10 mouse cellular contexts compared by ENCODE assay signal in the genomic region with DNA sequence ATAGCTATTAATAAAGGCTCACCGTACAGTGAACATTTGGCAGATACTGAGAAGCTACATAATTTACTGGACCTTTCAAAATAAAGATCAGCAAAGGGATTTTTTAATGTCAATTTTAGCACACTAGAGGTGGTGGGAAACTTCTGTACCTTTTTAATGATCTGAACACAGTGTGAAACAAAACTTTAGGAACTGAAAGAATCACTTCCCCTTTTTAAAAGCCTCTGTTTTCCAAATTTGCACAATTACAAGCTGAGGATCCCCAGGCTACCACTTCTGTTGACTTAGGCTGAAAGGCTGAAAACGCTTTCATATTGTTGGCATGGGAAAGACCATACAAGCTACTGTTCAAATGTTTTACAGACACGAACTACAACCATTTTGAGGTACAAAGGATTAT. TPM values are rescaled to one million over a fixed set of nuclear protein-coding genes. Genes with fewer than 3 reads are reported as not detected.
DNase-seq lines count a peak whose midpoint lies in the region; ATAC-seq and TF ChIP-seq lines count a peak whose summit lies in the region.
"Had no signal": no experiment of that assay in that cellular context is flagged by ENCODE, and none has a peak within 500 bp of the region (broad histone marks: within the 10 kb centered on the region; RNA-seq: fewer than 3 reads in every experiment).

No protein-coding gene starts in this region.

- no peak overlapping the region for H3K4me2 ChIP-seq in hindbrain, embryonic 11.5 days (replicated peaks; ENCODE audit: low read depth, low read length)
- H3K4me2 ChIP-seq in hindbrain, embryonic 12.5 days (replicated peaks): peak overlapping the region; percentile 87; the same call in 1 of the 2 replicates

- TF ChIP-seq RAD21 in MEL (IDR thresholded peaks at IDR 0.05; ENCODE audit: low read depth, low read length): no peak

- H3K4me1 ChIP-seq in hindbrain, embryonic 10.5 days (replicated peaks): peaks cover 8% of the 10 kb centered on the region
- H3K4me1 ChIP-seq in hindbrain, embryonic 11.5 days (replicated peaks; ENCODE audit: control insufficient read depth, insufficient read depth, low read length): no peaks in the 10 kb centered on the region
- H3K4me1 ChIP-seq in MEL (ENCODE audit: control insufficient read depth in 1 of 2, insufficient read depth in 2 of 2, low read length in 2 of 2): peaks cover 0 to 6% of the 10 kb centered on the region in 2 experiments; a peak in 2 of 4 replicates
- peaks cover 2% of the 10 kb centered on the region; the same call in 1 of the 2 replicates for H3K4me1 ChIP-seq in hindbrain, embryonic 12.5 days
- H3K4me1 ChIP-seq in thymus, adult 2 months (replicated peaks; ENCODE audit: control insufficient read depth, insufficient read depth, low read length): peaks cover 4% of the 10 kb centered on the region; the same call in 1 of the 2 replicates

- no peak for DNase-seq in hindbrain, embryonic 10.5 days (ENCODE audit: low spot score)
- no peak for DNase-seq in hindbrain, embryonic 11.5 days (ENCODE audit: low spot score)
- DNase-seq in MEL (ENCODE audit: low read depth, low spot score): peak; percentile 69
- DNase-seq in lung, postnatal 25 days (ENCODE audit: low spot score): peak; percentile 31
- no peak for DNase-seq in thymus, adult 2 months
- DNase-seq in frontal cortex, postnatal 36 days (ENCODE audit: low spot score in 2 of 2): no peak
- DNase-seq in testis, postnatal 14 days (ENCODE audit: low spot score): no peak
- DNase-seq: cerebellum, adult 18-20 months; kidney, adult 8-10 months had no signal

- H3K79me2 ChIP-seq in MEL (ENCODE audit: control insufficient read depth, insufficient read depth, low read length, poor library complexity): peaks cover 3% of the 10 kb centered on the region

- H3K36me3 ChIP-seq in hindbrain, embryonic 10.5 days: no peaks in the 10 kb centered on the region
- no peaks in the 10 kb centered on the region for H3K36me3 ChIP-seq in hindbrain, embryonic 11.5 days (ENCODE audit: control insufficient read depth, insufficient read depth, low read length)
- peaks cover 0 to 6% of the 10 kb centered on the region in 2 experiments; a peak in 2 of 4 replicates for H3K36me3 ChIP-seq in MEL (ENCODE audit: control insufficient read depth in 1 of 2, insufficient read depth in 2 of 2, low read length in 2 of 2)
- H3K36me3 ChIP-seq in hindbrain, embryonic 12.5 days: no peaks in the 10 kb centered on the region
- H3K36me3 ChIP-seq in thymus, adult 2 months (ENCODE audit: control insufficient read depth, insufficient read depth, low read length): no peaks in the 10 kb centered on the region

- H3K4me3 ChIP-seq in hindbrain, embryonic 10.5 days: peak overlapping the region; percentile 73; the same call in 1 of the 2 replicates
- no peak overlapping the region for H3K4me3 ChIP-seq in hindbrain, embryonic 11.5 days (ENCODE audit: low read depth, low read length)
- peak overlapping the region in 1 of 2 experiments; percentile 59; a peak in 2 of 4 replicates for H3K4me3 ChIP-seq in MEL (ENCODE audit: control insufficient read depth in 1 of 2, insufficient read depth in 1 of 2, low read depth in 2 of 2, low read length in 2 of 2)
- no peak overlapping the region for H3K4me3 ChIP-seq in hindbrain, embryonic 12.5 days
- no peak overlapping the region for H3K4me3 ChIP-seq in thymus, adult 2 months (ENCODE audit: control insufficient read depth, insufficient read depth, low read length)

- TF ChIP-seq CTCF in MEL (IDR thresholded peaks at IDR 0.05 in 2 of 3, conservative IDR thresholded peaks at IDR 0.05 in 1 of 3; ENCODE audit: control insufficient read depth in 1 of 3, insufficient read depth in 1 of 3, low read depth in 2 of 3, low read length in 3 of 3, poor library complexity in 1 of 3, severe bottlenecking in 1 of 3): no peak
- TF ChIP-seq CTCF in thymus, adult 2 months (IDR thresholded peaks at IDR 0.05; ENCODE audit: borderline replicate concordance, control insufficient read depth, extremely low read depth, insufficient read depth, low read length, poor library complexity): no peak

- 0 out of 2 replicates have a peak, but pooled peaks cover 4% of the 10 kb centered on the region for H3K27me3 ChIP-seq in hindbrain, embryonic 10.5 days (ENCODE audit: insufficient read depth, poor library complexity, severe bottlenecking)
- H3K27me3 ChIP-seq in hindbrain, embryonic 11.5 days (ENCODE audit: control insufficient read depth, insufficient read depth, low read length): no peaks in the 10 kb centered on the region
- H3K27me3 ChIP-seq in MEL (ENCODE audit: control insufficient read depth in 1 of 2, insufficient read depth in 2 of 2, low read length in 2 of 2): no peaks in the 10 kb centered on the region
- no peaks in the 10 kb centered on the region for H3K27me3 ChIP-seq in hindbrain, embryonic 12.5 days
- H3K27me3 ChIP-seq in thymus, adult 2 months (ENCODE audit: control insufficient read depth, insufficient read depth, low read length): no peaks in the 10 kb centered on the region

- no peak overlapping the region for H3K27ac ChIP-seq in hindbrain, embryonic 10.5 days
- no peak overlapping the region for H3K27ac ChIP-seq in hindbrain, embryonic 11.5 days (ENCODE audit: low read depth, low read length)
- H3K27ac ChIP-seq in MEL (ENCODE audit: control insufficient read depth, low read depth, low read length): no peak overlapping the region
- no peak overlapping the region for H3K27ac ChIP-seq in hindbrain, embryonic 12.5 days
- H3K27ac ChIP-seq in thymus, adult 2 months (ENCODE audit: control insufficient read depth, insufficient read depth, low read length): no peak overlapping the region

- peak in 1 of 2 experiments; percentile 13; a peak in 1 of 4 replicates for TF ChIP-seq EP300 in MEL (IDR thresholded peaks at IDR 0.05; ENCODE audit: low read depth in 1 of 2, low read length in 2 of 2)

- no peak for ATAC-seq in hindbrain, embryonic 11.5 days (ENCODE audit: low FRiP score)
- ATAC-seq in hindbrain, embryonic 12.5 days (ENCODE audit: low FRiP score): no peak

- no peak overlapping the region for H3K9ac ChIP-seq in hindbrain, embryonic 11.5 days (ENCODE audit: low read depth, low read length)
- peak overlapping the region; percentile 46; the same call in 1 of the 2 replicates for H3K9ac ChIP-seq in MEL (ENCODE audit: control insufficient read depth, low read depth, low read length, poor library complexity, severe bottlenecking)
- no peak overlapping the region for H3K9ac ChIP-seq in hindbrain, embryonic 12.5 days

- H3K9me3 ChIP-seq in hindbrain, embryonic 10.5 days: no peaks in the 10 kb centered on the region
- no peaks in the 10 kb centered on the region for H3K9me3 ChIP-seq in hindbrain, embryonic 11.5 days (ENCODE audit: control insufficient read depth, low read length)
- no peaks in the 10 kb centered on the region for H3K9me3 ChIP-seq in MEL (replicated peaks; ENCODE audit: insufficient read depth, low read length)
- H3K9me3 ChIP-seq in hindbrain, embryonic 12.5 days (replicated peaks): no peaks in the 10 kb centered on the region

- TF ChIP-seq POLR2A in MEL (IDR thresholded peaks at IDR 0.05; ENCODE audit: control insufficient read depth in 1 of 2, insufficient read depth in 1 of 2, low read depth in 1 of 2, low read length in 2 of 2, poor library complexity in 1 of 2): no peak
- no peak for TF ChIP-seq POLR2A in thymus, adult 2 months (IDR thresholded peaks at IDR 0.05; ENCODE audit: control insufficient read depth, extremely low read depth, insufficient read depth, low read length, poor library complexity)

- 56% methylated on average over 3 of the region's 3 CpGs for WGBS in hindbrain, embryonic 10.5 days
- WGBS in hindbrain, embryonic 11.5 days: 62% methylated on average over 3 of the region's 3 CpGs
- WGBS in hindbrain, embryonic 12.5 days: 61% methylated on average over 3 of the region's 3 CpGs
- WGBS in thymus, adult 2 months: 47% methylated on average over 3 of the region's 3 CpGs

TF ChIP-seq in MEL, 35 proteins besides CTCF, POLR2A, EP300 and RAD21:
- TF ChIP-seq ETS1 (IDR thresholded peaks at IDR 0.05; ENCODE audit: low read depth, low read length) (no peak), CHD1 (IDR thresholded peaks at IDR 0.05; ENCODE audit: low read depth, low read length) (0 out of 2 replicates have a peak, but pooled peaks have one; percentile 45), GATA1 (IDR thresholded peaks at IDR 0.05; ENCODE audit: low read depth, low read length) (no peak), USF2 (IDR thresholded peaks at IDR 0.05; ENCODE audit: borderline replicate concordance in 1 of 2, insufficient read depth in 1 of 2, low read depth in 1 of 2, low read length in 2 of 2) (no peak)

RNA-seq across cellular contexts. Expression of a gene that starts 56.6 kb away (rescaled TPM):
- polyA plus RNA-seq in hindbrain, embryonic 10.5 days (2016; fragmentation: Nextera tagmentation; extraction: Ambion mirVana): 55.5 and 61.7 TPM in 2 replicates
- 48.6 and 51.1 TPM in 2 replicates for polyA plus RNA-seq in hindbrain, embryonic 11.5 days (2014; fragmentation: Nextera tagmentation; extraction: Ambion mirVana)
- total RNA-seq in MEL (2012; rRNA removed): 75.4 and 80.9 TPM in 2 replicates
- 10 to 100 TPM in 1 of 2 experiments, not detected in 1; 94.7 TPM for polyA plus RNA-seq in MEL (2012; ENCODE audit: insufficient read depth in 1 of 2, insufficient read length in 2 of 2, low read depth in 1 of 2, low replicate concordance in 2 of 2, missing spikeins in 1 of 2)
- polyA plus RNA-seq in hindbrain, embryonic 12.5 days (2016; fragmentation: Nextera tagmentation; extraction: Ambion mirVana): 37.1 and 40.5 TPM in 2 replicates
- 6.2 and 8.4 TPM in 2 replicates for polyA plus RNA-seq in thymus, adult 2 months (2012; rRNA removed)

Comparison
In these comparisons a context has a peak if more than half of its experiments do, and no peak if none do; other contexts are left out.
1. DNase-seq: peak in MEL (single experiment) and lung, postnatal 25 days (single experiment); none in hindbrain, embryonic 10.5 days (single experiment), hindbrain, embryonic 11.5 days (single experiment), thymus, adult 2 months (single experiment), frontal cortex, postnatal 36 days (0 of 2) and testis, postnatal 14 days (single experiment).